Mouse (Mus musculus) thymus, postnatal 0 days (tissue): ENCODE data around the gene Ppp6r2. TPM values are rescaled to one million over a fixed set of nuclear protein-coding genes. Genes with fewer than 3 reads are reported as not detected.

ENCODE experiments used
- DNase-seq: peaks from one replicate; pipeline ENCODE4 v3.0.0-alpha.2; 2015; ENCODE audit warnings: low spot score
- polyA plus RNA-seq: library from polyadenylated mRNA; unstranded; fragments of >200 nt; fragmentation: Nextera tagmentation; extraction: Ambion mirVana; gene quantifications from 2 replicates; pipeline ENCODE4 v1.2.1, GENCODE M21; 2015

Gene Ppp6r2
- polyA plus RNA-seq, 1 experiment from 2014 or later: 38.2 TPM

- no peak for DNase-seq
Measured at GRCm38 (mm10) chr15:89181561-89182270, 29.6 kb upstream of the Ppp6r2 start.

- DNase-seq: no peak
Measured at GRCm38 (mm10) chr15:89182328-89182741, 29.0 kb upstream of the Ppp6r2 start.

DNA sequence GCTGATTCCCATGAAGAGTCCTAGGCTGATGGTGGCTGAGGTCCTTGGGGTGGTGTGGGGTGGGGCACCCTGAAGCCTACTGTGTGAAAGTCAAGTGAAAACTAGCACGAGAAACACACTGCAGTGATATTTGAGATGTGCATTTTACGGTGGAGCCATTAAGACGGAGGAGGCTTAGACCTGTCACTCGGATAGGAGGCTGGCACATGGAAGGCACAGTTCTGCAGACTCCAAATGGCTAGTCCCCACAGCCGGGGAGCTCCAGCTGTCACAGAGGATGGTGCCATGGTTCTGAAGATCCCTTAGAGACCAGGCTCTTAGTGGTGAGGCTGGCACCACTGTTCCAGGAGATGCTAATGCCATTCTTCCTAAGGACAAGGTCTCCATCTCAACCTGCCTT, 28.5 kb upstream of the Ppp6r2 start:
- DNase-seq: no peak

- DNase-seq: no peak
Measured at GRCm38 (mm10) chr15:89184141-89184936, 27.0 kb upstream of the Ppp6r2 start.

GRCm38 (mm10) chr15:89184937-89185227, 26.5 kb upstream of the Ppp6r2 start:
- no peak for DNase-seq

- DNase-seq: peak; percentile 18
Measured at GRCm38 (mm10) chr15:89195261-89195681, 16.1 kb upstream of the Ppp6r2 start.

GRCm38 (mm10) chr15:89195690-89196312, 15.6 kb upstream of the Ppp6r2 start:
- peak; percentile 81 for DNase-seq

- peak; percentile 98 for DNase-seq
Measured at GRCm38 (mm10) chr15:89196313-89196706, 15.0 kb upstream of the Ppp6r2 start, which contains the start of gene Dennd6b. TSS of gene Dennd6b (minus strand) at chr15:89196496.

DNA sequence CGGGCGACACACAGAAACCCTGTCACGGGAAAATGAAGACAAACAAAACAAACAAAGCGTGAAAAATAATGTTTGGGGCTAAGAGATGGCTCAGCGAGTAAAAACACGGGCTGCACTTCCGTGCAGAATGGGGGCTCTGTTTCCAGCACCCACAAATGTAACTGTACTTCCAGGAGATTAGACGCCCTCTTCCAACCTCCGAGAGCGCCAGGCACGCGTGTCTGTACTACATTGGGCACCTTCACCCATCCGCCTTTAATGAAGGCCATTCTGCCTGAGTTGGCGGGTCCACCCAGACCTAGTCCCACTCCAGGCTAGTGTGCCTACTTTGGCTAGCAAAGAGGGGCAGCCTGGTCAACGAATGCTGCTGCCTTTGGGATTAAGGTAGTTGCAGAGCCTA, 14.3 kb upstream of the Ppp6r2 start:
- no peak for DNase-seq

DNA sequence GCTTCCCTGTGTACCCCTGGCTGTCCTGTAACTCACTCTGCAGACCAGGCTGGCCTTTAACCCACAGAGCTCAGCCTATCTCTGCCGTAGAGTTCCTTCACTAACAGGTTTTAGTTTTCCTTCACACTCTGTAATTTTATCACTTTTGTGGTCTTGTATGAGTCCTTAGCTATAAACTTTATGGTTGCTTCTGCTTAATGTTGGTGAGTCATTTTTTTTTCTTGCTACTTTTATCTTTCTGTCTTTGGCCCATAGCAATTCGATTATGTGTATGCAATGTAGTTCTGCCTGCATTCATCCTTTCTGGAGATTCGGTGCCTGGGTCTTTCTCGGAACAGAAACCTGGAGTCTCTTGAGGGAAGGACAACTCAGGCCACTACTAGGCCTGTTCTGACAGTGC, 3.9 kb upstream of the Ppp6r2 start:
- DNase-seq: no peak

DNA sequence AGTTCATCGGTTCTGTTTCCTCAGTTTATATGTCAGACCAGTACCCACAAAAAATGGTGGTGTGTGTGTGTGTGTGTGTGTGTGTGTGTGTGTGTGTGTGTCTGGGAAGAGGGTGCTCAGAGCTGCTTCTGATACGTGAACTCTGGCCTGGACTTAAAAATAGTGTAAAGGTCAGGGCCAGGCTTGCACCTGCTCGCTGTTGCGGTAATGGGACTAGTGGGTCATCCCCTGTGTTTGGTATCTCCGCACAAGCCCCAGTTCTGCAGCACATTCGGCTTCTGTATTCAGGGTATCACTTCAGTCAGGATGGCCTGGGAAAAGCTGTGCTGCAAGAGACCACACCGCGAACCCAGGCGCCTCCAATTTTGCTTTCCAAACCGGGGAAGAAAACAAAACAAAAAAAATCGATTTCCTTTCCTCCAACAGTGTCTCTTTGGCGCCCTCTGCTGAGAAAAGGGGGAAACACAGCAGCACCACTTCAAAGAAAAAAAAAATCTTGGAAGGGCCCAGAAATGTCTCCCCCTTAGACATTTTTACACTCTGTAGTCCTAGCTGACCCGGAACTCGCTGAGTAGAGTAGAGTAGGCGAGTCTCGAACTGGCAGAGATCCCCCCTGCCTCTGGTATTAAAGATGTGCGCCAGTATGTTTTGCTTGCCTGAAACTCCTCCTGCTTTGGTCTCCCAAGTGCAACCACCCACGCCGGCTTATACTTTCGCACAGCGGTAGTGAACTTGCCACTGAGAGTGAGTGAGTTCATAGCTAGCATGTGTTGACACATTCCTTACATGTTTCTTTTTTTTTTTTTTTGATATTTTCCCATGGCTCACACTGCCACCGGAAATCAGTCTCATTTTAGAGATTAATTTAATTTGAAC, 1.2 kb upstream of the Ppp6r2 start:
- DNase-seq: peak; percentile 88

- DNase-seq: no peak
Measured at GRCm38 (mm10) chr15:89211716-89212461, 536 bp downstream of the Ppp6r2 start.

- DNase-seq: no peak
Measured at GRCm38 (mm10) chr15:89212495-89212894, 1.1 kb downstream of the Ppp6r2 start.

- no peak for DNase-seq
Measured at GRCm38 (mm10) chr15:89213517-89213916, 2.2 kb downstream of the Ppp6r2 start.

DNA sequence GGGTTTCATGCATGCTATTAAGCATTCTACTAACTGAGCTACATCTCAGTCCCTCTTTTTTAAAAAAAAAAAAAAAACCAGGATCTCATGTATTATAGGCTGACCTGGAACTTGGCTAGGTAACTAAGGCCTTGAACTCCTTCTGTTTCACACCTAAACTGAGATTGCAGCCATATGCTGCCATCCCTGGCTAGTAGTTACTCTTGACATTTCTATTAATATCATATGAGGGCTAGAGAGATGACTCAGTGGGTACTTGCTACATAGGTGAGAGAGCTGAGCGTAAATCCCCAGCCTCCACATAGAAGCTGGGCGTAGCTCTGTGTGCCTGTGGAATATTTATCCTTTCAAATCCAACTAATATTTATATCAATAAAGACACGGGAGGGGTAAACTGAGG, 3.6 kb downstream of the Ppp6r2 start:
- no peak for DNase-seq

- DNase-seq: no peak
Measured at GRCm38 (mm10) chr15:89215611-89216233, 4.4 kb downstream of the Ppp6r2 start.

GRCm38 (mm10) chr15:89233586-89233985, 22.2 kb downstream of the Ppp6r2 start:
- no peak for DNase-seq

DNA sequence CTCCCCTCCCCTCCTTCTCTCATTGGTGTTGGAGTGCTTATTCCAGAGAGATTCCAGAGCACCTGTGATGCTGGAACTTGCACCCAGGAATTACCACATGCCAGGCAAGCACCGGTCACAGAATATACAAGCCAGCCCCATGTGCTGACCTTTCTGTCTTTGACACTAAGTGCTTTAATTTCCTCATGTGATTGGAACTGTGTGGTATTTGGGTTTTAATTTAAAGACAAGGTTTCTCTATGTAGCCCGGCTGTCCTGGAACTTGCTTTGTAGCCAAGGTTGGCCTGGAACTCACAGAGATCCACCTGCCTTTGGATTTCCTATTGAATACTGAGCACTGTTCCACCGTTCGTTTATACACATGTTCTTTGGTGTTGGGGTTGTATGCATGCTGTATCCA, 22.7 kb downstream of the Ppp6r2 start:
- DNase-seq: no peak

GRCm38 (mm10) chr15:89239751-89240392, 28.5 kb downstream of the Ppp6r2 start:
- no peak for DNase-seq

- DNase-seq: peak; percentile 30
Measured at GRCm38 (mm10) chr15:89241025-89241424, 29.7 kb downstream of the Ppp6r2 start.
